Mouse (Mus musculus) brain, embryonic 18.5 days (tissue): ENCODE results near the gene Mrgpre.
A peak's percentile ranks its signal among the peaks of the same experiment; 100 is the strongest.

Experiments
- DNase-seq: peaks from one replicate; pipeline ENCODE4 v3.0.0-alpha.2; 2012; ENCODE audit warnings: low read depth, low spot score

Mrgpre gene

GRCm38 (mm10) chr7:143783996-143784829, at the start of gene Mrgpre:
Mrgpre (minus strand) TSS chr7:143784500.
- no peak for DNase-seq

- no peak for DNase-seq
Measured at GRCm38 (mm10) chr7:143833581-143834190, 49.4 kb upstream of the Mrgpre start.

GRCm38 (mm10) chr7:143832611-143833010, 48.3 kb upstream of the Mrgpre start:
- no peak for DNase-seq

GRCm38 (mm10) chr7:143832196-143832595, 47.9 kb upstream of the Mrgpre start:
- no peak for DNase-seq

GRCm38 (mm10) chr7:143830399-143830798, 46.1 kb upstream of the Mrgpre start:
- peak; percentile 6 for DNase-seq

- DNase-seq: peak; percentile 97
Measured at GRCm38 (mm10) chr7:143829504-143830331, 45.4 kb upstream of the Mrgpre start.

GRCm38 (mm10) chr7:143826985-143827384, 42.7 kb upstream of the Mrgpre start:
- DNase-seq: no peak

- no peak for DNase-seq
Measured at GRCm38 (mm10) chr7:143823266-143823605, 38.9 kb upstream of the Mrgpre start.

- DNase-seq: peak; percentile 94
Measured at GRCm38 (mm10) chr7:143822375-143823265, 38.3 kb upstream of the Mrgpre start, which contains the start of the genes Nadsyn1 and Dhcr7. Nadsyn1 (minus strand) TSS chr7:143822849. Dhcr7 (plus strand) TSS chr7:143823145.

GRCm38 (mm10) chr7:143821241-143821640, 36.9 kb upstream of the Mrgpre start:
- DNase-seq: no peak

GRCm38 (mm10) chr7:143819201-143819600, 34.9 kb upstream of the Mrgpre start:
- DNase-seq: no peak

GRCm38 (mm10) chr7:143808909-143809308, 24.6 kb upstream of the Mrgpre start:
- no peak for DNase-seq

- no peak for DNase-seq
Measured at GRCm38 (mm10) chr7:143805199-143805624, 20.9 kb upstream of the Mrgpre start.

GRCm38 (mm10) chr7:143801195-143802065, 17.1 kb upstream of the Mrgpre start:
- no peak for DNase-seq

GRCm38 (mm10) chr7:143800770-143801169, 16.5 kb upstream of the Mrgpre start:
- DNase-seq: no peak

GRCm38 (mm10) chr7:143798783-143799182, 14.5 kb upstream of the Mrgpre start:
- DNase-seq: no peak

- no peak for DNase-seq
Measured at GRCm38 (mm10) chr7:143793121-143793520, 8.8 kb upstream of the Mrgpre start.

GRCm38 (mm10) chr7:143792336-143792985, 8.2 kb upstream of the Mrgpre start:
- DNase-seq: no peak

- no peak for DNase-seq
Measured at GRCm38 (mm10) chr7:143783378-143783995, 813 bp downstream of the Mrgpre start.
